Mouse (Mus musculus) thymus, adult 2 months (tissue): ENCODE data around the gene Wfdc15b.

Experiments used
- CTCF ChIP-seq: fragments of 200-500 bp; IDR thresholded peaks from 2 replicates; pipeline ENCODE4 v1.5.1; 2012; ENCODE audit warnings: mild to moderate bottlenecking, control low read depth, low read length, moderate library complexity, borderline replicate concordance; ENCODE audit not compliant: control insufficient read depth, poor library complexity, insufficient read depth; ENCODE audit errors: extremely low read depth
- POLR2A ChIP-seq: fragments of 200-500 bp; IDR thresholded peaks from 2 replicates; pipeline ENCODE4 v1.6.1; 2012; ENCODE audit warnings: mild to moderate bottlenecking, low read length, control low read depth, moderate library complexity; ENCODE audit not compliant: control insufficient read depth, poor library complexity, insufficient read depth; ENCODE audit errors: extremely low read depth

DNA sequence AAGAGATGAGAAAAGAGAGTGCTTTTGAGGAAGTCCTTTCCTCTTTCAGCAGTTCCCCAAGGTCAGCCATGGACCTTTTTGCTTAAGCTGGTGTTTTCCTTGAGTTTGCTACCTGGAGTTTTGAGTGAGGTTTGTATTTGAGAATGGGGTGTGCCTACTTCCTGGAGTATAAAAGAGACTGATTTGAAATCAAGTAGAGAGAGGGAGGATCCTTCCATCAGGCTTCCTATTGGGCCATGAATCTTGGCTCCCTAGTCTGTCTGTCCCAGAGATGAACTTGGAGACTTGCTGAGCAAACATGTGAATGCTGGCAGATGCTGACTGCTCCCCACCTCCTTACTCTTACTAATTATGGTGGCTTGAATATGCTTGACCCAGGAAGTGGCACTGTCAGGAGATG, 29.2 kb downstream of the Wfdc15b start:
- TF ChIP-seq CTCF (no peak), POLR2A (no peak)
